In genomic region chr16:92694496-92695106, GRCm38 (mm10) we compare ENCODE assay signal across 9 mouse cellular contexts.
DNase-seq lines count a peak whose midpoint lies in the region; ATAC-seq and TF ChIP-seq lines count a peak whose summit lies in the region.
"Had no signal": no experiment of that assay in that cellular context is flagged by ENCODE, and none has a peak within 500 bp of the region (broad histone marks: within the 10 kb centered on the region; RNA-seq: fewer than 3 reads in every experiment).

No protein-coding gene starts in this region.

- H3K27ac ChIP-seq in heart, postnatal 0 days (ENCODE audit: low read depth) = no peak overlapping the region
- no peak overlapping the region for H3K27ac ChIP-seq in ES-E14 (ENCODE audit: insufficient read depth, low read depth, low read length, poor library complexity, severe bottlenecking)
- H3K27ac ChIP-seq in embryonic facial prominence, embryonic 13.5 days = 0 out of 2 replicates have a peak overlapping the region, but pooled peaks have one; percentile 2
- H3K27ac ChIP-seq in liver, embryonic 14.5 days = no peak overlapping the region

- H3K9me3 ChIP-seq in heart, postnatal 0 days (replicated peaks; ENCODE audit: control insufficient read depth, low read length) = no peaks in the 10 kb centered on the region
- no peaks in the 10 kb centered on the region for H3K9me3 ChIP-seq in ES-E14 (ENCODE audit: control insufficient read depth, insufficient read depth, low read depth, low read length)
- H3K9me3 ChIP-seq in embryonic facial prominence, embryonic 13.5 days = no peaks in the 10 kb centered on the region
- no peaks in the 10 kb centered on the region for H3K9me3 ChIP-seq in liver, embryonic 14.5 days (ENCODE audit: control insufficient read depth, low read length)

- H3K27me3 ChIP-seq in heart, postnatal 0 days (ENCODE audit: control insufficient read depth, insufficient read depth, low read length) = peaks cover 75% of the 10 kb centered on the region
- peaks cover 22% of the 10 kb centered on the region for H3K27me3 ChIP-seq in embryonic facial prominence, embryonic 13.5 days
- peaks cover 25% of the 10 kb centered on the region for H3K27me3 ChIP-seq in liver, embryonic 14.5 days (ENCODE audit: control insufficient read depth, insufficient read depth, low read length)
- H3K27me3 ChIP-seq: Patski had no signal

- peak overlapping the region; percentile 55; the same call in 1 of the 2 replicates for H3K4me3 ChIP-seq in heart, postnatal 0 days (ENCODE audit: low read depth, low read length)
- H3K4me3 ChIP-seq in ES-E14 (ENCODE audit: insufficient read depth in 1 of 2, low read depth in 1 of 2, low read length in 2 of 2, poor library complexity in 1 of 2, severe bottlenecking in 1 of 2) = no peak overlapping the region
- peak overlapping the region; percentile 68 for H3K4me3 ChIP-seq in embryonic facial prominence, embryonic 13.5 days
- peak overlapping the region; percentile 75 to 76 for H3K4me3 ChIP-seq in liver, embryonic 14.5 days (ENCODE audit: insufficient read depth in 1 of 2, low read depth in 2 of 2, low read length in 2 of 2)

- no peak overlapping the region for H3K9ac ChIP-seq in heart, postnatal 0 days (replicated peaks; ENCODE audit: low read depth, low read length)
- no peak overlapping the region for H3K9ac ChIP-seq in ES-E14 (ENCODE audit: insufficient read depth, low read depth, low read length, poor library complexity, severe bottlenecking)
- peak overlapping the region; percentile 84 for H3K9ac ChIP-seq in embryonic facial prominence, embryonic 13.5 days
- H3K9ac ChIP-seq in liver, embryonic 14.5 days (replicated peaks) = peak overlapping the region; percentile 50

- TF ChIP-seq EP300 in heart, postnatal 0 days (IDR thresholded peaks at IDR 0.05; ENCODE audit: low read depth) = no peak
- TF ChIP-seq EP300 in liver, embryonic 14.5 days (IDR thresholded peaks at IDR 0.05; ENCODE audit: low read depth) = no peak

- peaks cover 18% of the 10 kb centered on the region for H3K4me1 ChIP-seq in heart, postnatal 0 days (ENCODE audit: control insufficient read depth, insufficient read depth)
- H3K4me1 ChIP-seq in ES-E14 (ENCODE audit: control insufficient read depth in 2 of 2, insufficient read depth in 2 of 2, low read length in 2 of 2, poor library complexity in 1 of 2) = peaks cover 0 to 4% of the 10 kb centered on the region in 2 experiments; a peak in 1 of 4 replicates
- peaks cover 48% of the 10 kb centered on the region for H3K4me1 ChIP-seq in embryonic facial prominence, embryonic 13.5 days
- peaks cover 15 to 21% of the 10 kb centered on the region in 2 experiments for H3K4me1 ChIP-seq in liver, embryonic 14.5 days (replicated peaks; ENCODE audit: control insufficient read depth in 2 of 2, insufficient read depth in 2 of 2, low read length in 1 of 2)

- in situ Hi-C loops in ES-E14 (cut with MboI; ENCODE audit: low sequenced_read_pairs in 2 of 2, unreplicated experiment in 2 of 2) = loop anchor here in 1 of 2 experiments (10.0 kb wide), 1 partner anchor 1390 kb away; the partner anchor contains the start of gene Sim2

- ATAC-seq in heart, postnatal 0 days (ENCODE audit: insufficient read depth, low read depth) = no peak
- no peak for ATAC-seq in embryonic facial prominence, embryonic 13.5 days (ENCODE audit: insufficient number of reproducible peaks, insufficient read depth, low FRiP score, low TSS enrichment, low read depth)
- no peak for ATAC-seq in liver, embryonic 14.5 days (ENCODE audit: insufficient read depth)
- ATAC-seq: Patski had no signal

- H3K36me3 ChIP-seq in heart, postnatal 0 days (replicated peaks; ENCODE audit: control insufficient read depth, insufficient read depth, low read length) = no peaks in the 10 kb centered on the region
- no peaks in the 10 kb centered on the region for H3K36me3 ChIP-seq in ES-E14 (ENCODE audit: control insufficient read depth, insufficient read depth, low read length, poor library complexity, severe bottlenecking)
- peaks cover 5% of the 10 kb centered on the region for H3K36me3 ChIP-seq in embryonic facial prominence, embryonic 13.5 days
- H3K36me3 ChIP-seq in liver, embryonic 14.5 days (replicated peaks; ENCODE audit: control insufficient read depth, insufficient read depth, low read depth) = no peaks in the 10 kb centered on the region

- no peak for DNase-seq in heart, postnatal 0 days (ENCODE audit: low spot score)
- no peak for DNase-seq in heart, adult 8-10 months (ENCODE audit: low spot score)
- DNase-seq in ES-E14 (ENCODE audit: low read depth, low spot score) = no peak
- no peak for DNase-seq in liver, embryonic 14.5 days (ENCODE audit: low read depth in 3 of 3, low spot score in 3 of 3)
- no peak for DNase-seq in c-Kit-positive CD71-positive TER-119-positive erythroid progenitor cells, embryonic 14.5 days (ENCODE audit: low spot score)
- DNase-seq in spleen, adult 12 weeks (ENCODE audit: low spot score) = no peak
- no peak for DNase-seq in adrenal gland, adult 8-10 months

- H3K4me2 ChIP-seq in heart, postnatal 0 days (ENCODE audit: low read depth, low read length) = peak overlapping the region; percentile 32; the same call in 1 of the 2 replicates
- peak overlapping the region; percentile 97 for H3K4me2 ChIP-seq in embryonic facial prominence, embryonic 13.5 days
- H3K4me2 ChIP-seq in liver, embryonic 14.5 days (ENCODE audit: low read depth) = peak overlapping the region; percentile 100

- no peak for TF ChIP-seq CTCF in heart, postnatal 0 days (IDR thresholded peaks at IDR 0.05; ENCODE audit: low read depth)
- TF ChIP-seq CTCF in liver, embryonic 14.5 days (IDR thresholded peaks at IDR 0.05; ENCODE audit: low read depth) = no peak

- WGBS in heart, postnatal 0 days = 8% methylated on average over 18 of the region's 19 CpGs
- 1% methylated on average over 16 of the region's 19 CpGs for WGBS in embryonic facial prominence, embryonic 13.5 days
- 6% methylated on average over 16 of the region's 19 CpGs for WGBS in liver, embryonic 14.5 days (ENCODE audit: insufficient replicate concordance)

TF ChIP-seq in ES-E14, 5 proteins besides CTCF, POLR2A, EP300 and RAD21:
- TF ChIP-seq CHD2 (IDR thresholded peaks at IDR 0.05; ENCODE audit: low read depth, low read length) (no peak), MAFK (IDR thresholded peaks at IDR 0.05; ENCODE audit: insufficient read depth, low read depth, low read length) (no peak), ZNF384 (IDR thresholded peaks at IDR 0.05; ENCODE audit: low read depth, low read length) (0 out of 2 replicates have a peak, but pooled peaks have one; percentile 46), ZC3H11A (IDR thresholded peaks at IDR 0.05; ENCODE audit: borderline replicate concordance, low read depth, low read length) (no peak)

Comparison
In these comparisons a context has a peak if more than half of its experiments do, and no peak if none do; other contexts are left out.
1. H3K4me2 ChIP-seq: peak in every context shown above with its lines; median percentile 100 in liver, embryonic 14.5 days; 97 in embryonic facial prominence, embryonic 13.5 days; 32 in heart, postnatal 0 days.
2. H3K4me3 ChIP-seq: peak in heart, postnatal 0 days (single experiment), embryonic facial prominence, embryonic 13.5 days (single experiment) and liver, embryonic 14.5 days (2 of 2); none in ES-E14 (0 of 2).
3. H3K9ac ChIP-seq: peak in embryonic facial prominence, embryonic 13.5 days (single experiment) and liver, embryonic 14.5 days (single experiment); none in heart, postnatal 0 days (single experiment) and ES-E14 (single experiment).